Mouse (Mus musculus): Measurements from ENCODE around the gene Zfp287.
"Not testable (repeated sequence)": the region's sequence is repeated elsewhere in the genome, so short reads cannot be mapped to it uniquely, and the experiment has no call there.

Zfp287 gene

DNA sequence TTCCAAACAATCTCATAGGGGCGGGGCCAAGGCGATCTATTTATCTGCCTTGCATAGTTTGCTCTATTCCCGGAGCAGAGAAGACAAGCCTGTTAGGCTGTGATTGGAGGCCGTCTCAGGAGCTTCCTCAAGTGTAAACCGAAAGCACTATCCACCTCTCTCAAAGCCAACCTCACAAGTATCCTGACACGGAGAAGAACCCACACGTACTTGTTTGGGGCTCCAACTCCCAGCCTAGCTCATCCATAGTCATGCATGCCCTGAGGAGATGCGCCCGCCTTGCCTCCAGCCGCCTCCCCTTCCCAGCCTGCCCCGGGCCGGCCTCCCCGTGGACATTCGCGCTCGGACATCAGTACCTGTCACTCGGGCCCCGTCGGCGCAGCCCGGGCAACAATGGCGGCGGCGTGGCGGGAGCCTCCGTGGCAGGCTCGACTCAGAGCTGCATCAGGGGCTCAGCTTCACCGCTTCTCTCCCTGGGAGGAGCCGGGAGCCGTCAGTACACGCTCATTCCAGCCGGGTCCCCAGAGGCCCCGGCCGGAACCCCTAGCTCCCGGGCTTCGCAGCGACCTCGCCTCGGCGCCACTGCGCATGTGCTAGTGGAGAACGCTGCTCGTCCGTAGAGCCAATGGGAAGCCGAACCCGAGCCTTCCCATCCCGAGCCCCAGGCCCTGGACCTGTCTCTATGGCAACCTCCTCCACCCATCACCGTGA, at the start of gene Zfp287:
Gene Zfp287, minus strand, starts transcription at position 595 of the 711 bp plus-strand sequence.
- peak; percentile 85 for DNase-seq

- no peak for DNase-seq
Observed at GRCm38 (mm10) chr11:62776510-62776909, 44.8 kb upstream of the Zfp287 start.

DNA sequence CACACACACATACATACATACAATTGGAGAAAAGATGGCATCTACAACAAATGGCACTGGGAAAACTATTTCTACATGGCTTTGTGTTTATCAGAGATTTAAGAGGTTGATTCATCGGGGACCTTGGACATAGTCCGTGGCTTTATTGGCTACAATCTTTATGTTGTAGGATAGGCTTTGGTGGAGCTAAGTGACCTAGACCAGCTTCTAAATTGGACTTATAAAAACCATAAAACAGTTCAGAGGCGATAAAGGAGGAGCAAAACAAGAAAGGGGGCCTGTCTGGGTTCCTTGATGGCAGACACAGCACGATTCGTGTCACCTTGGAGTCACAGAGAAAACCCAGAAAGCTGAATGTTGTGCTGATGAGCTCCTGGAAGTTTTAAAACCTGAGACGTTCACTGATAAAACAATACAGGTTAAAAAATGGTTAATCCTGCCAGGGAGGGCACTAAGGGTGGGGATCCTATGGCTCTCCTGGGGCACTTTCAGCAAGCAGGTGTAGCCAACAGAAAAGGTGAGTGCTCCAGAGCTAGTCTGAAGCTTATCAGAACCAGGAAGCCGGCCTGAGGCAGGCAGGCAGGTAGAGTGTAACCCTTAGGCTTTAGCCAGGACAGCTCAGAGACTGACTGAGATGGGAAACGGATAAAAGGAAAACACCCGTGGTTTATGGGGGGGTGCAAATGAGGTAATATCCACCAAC, 29.2 kb upstream of the Zfp287 start:
- no peak for DNase-seq

DNA sequence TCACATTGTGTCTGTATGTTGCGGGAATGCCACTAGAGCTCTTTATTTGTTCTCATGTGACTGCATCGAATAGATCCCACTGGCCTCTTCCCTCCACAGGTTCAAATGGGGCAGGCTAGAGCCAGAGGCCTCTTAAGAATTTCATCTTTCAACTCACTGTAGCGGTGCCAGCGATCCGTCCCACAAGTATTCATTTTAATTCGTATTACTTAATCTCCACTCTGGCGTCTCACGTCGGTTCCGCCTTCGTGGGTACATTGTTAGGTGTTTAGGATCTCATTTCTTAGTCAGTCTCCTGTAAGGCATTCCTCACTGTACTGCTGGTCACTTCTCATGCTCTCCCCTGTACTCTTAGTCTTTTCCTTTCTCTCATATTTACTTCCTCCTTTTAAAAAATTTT, 26.8 kb upstream of the Zfp287 start:
- no peak for DNase-seq

DNA sequence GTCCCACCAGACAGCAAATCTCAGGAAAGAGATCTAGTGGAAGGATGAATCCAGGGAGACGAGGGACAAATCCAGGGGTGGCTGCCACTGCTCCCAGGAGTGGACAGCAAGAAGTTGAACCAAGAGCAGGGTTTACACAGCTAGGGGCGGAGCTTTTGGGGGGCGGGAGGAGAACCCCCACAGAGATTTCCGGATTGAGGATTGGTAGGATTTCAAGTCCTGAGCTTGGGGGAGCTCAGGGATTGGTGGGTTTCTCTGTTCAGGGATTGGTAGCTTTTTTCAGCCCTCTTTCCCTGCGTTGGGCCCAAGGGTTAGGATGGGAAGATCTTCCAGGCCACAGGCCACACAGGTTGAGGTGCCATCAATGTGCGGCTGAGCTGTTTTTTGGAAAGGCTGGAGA, 26.2 kb upstream of the Zfp287 start:
- no peak for DNase-seq

DNA sequence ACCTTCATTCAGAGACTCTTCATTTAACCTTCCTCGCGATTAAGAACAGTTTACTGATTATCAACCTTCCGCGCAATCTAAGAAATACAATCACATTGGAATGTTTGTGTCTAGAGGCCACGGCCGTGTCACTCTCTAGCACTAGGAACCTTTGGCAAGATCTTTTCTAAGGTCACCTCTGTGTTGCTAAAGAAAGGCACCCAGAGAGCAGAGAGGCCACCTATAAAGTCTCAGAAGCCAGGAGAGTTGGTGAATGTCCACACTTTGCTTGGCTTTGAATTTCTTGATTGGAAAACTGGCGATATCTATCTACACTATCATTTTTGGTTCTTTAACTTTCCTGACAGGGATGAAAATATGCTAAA, 25.4 kb upstream of the Zfp287 start:
- DNase-seq, result no peak

DNA sequence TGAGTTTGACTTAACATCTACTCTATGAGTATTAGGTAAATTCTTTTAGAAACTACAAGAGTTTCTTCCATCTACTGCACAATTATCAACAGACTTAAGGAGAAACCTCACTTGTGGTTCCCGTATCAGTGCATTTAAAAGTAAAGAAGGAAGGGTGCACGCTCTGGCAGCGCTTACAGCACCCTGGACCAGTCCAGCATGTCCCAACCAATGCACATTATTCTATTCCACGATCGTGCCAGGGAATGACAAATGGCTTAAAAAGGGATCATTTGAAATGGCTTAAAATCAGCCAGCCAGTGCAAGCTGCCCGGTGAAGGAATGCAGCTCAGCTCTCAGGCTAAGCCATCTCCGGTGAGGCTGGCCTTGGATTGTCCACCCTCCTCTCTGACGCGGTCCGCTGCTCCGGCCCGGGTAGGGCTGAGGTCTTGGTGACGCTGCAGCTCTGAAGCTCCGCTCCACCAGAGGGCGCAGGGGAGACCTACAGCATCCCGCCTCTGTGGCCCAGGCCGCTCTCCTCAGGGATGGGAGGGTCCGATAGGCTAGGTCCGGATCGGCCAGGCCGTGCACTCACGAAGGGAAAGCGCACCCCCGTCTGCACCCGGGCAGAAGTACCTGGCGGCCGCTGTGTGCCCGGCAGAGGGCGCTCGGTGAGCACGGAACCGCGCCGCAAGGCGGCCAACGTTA, 24.9 kb upstream of the Zfp287 start:
- peak; percentile 95 for DNase-seq

GRCm38 (mm10) chr11:62752780-62753179, 21.1 kb upstream of the Zfp287 start, which contains the start of gene Gm10428:
Gene Gm10428 (plus strand): TSS chr11:62753100.
- no peak for DNase-seq

GRCm38 (mm10) chr11:62752191-62752590, 20.5 kb upstream of the Zfp287 start:
- DNase-seq, result no peak

DNA sequence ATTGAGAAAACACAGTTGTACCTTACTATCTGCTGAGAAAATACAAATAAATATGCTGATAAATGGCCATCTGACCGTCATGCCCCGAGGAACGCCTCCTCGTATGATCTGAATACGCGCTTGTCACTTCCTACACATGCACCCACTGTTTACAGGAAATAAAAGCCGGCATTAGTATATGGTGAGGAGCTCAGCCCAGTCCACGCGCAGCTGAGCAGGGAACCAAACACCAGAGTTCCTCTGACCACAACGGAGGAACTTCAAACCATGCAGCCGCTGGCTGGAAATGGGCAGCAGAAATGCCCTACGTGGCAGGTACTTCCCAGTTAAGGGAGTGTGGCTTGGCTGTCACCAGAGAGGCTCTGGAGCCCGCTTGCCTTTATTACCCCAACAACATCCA, 17.7 kb upstream of the Zfp287 start:
- not testable (repeated sequence) for DNase-seq

- DNase-seq, result no peak
Observed at GRCm38 (mm10) chr11:62748062-62748461, 16.4 kb upstream of the Zfp287 start.

GRCm38 (mm10) chr11:62747227-62747626, 15.5 kb upstream of the Zfp287 start:
- no peak for DNase-seq

DNA sequence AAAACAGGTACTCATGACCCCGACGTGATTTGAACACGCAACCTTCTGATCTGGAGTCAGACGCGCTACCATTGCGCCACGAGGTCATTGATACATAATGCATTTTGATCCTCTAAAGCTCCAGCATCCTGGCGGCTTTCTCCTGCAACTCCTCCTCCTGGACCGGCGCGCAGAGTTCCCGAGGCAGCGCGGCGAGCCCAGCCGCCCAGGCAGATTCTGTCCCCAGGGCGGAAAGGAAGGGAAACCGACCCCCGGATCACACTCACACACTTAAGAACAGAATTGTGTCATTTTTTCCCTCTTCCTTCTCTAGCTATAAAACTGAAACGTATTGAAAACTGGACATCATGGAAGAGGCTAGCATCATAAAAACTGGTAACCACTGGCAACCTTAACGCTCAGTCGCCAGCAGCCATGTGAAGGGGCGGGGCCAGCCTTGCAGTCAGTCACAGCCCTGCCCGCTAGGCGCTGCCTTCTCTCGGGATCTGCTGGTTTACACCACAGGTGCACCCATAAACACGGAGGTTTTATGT, 14.4 kb upstream of the Zfp287 start:
- DNase-seq, result peak; percentile 90

- peak; percentile 86 for DNase-seq
Observed at GRCm38 (mm10) chr11:62744103-62744502, 12.4 kb upstream of the Zfp287 start.

DNA sequence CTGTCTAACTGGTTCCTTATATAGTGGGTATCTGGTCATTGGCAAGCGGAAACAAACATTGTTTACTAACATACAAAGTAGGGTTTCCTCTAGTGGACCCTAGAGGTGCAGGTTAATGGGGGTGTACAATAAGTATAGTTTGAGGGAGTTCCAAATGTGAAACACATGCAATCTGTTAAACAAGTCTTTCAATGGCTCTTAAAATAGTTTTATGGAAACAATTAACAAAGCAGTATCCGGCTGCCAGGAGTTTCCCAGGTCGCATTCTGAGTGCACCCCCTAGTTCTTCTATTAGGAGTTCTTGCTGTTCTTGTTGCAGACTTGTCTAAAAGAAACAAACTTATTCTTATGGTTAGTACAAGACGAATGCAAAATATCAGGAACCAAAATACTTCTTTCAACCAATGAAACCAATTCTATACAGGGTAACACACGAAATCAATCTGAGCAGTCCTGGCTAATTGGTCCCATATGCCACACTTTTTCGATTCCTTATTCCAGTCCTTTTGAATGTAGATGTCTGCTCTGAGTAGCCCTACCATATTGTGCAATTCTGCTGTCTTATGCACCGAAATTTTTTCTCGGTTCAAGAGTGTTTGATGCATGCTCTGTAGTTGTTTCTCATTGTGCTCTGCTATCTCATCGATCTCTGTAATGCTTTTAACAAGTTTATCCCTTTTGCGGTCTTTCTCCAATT, 10.7 kb upstream of the Zfp287 start:
- DNase-seq, result no peak

GRCm38 (mm10) chr11:62741186-62741585, 9.5 kb upstream of the Zfp287 start:
- DNase-seq, result no peak

- no peak for DNase-seq
Observed at GRCm38 (mm10) chr11:62732665-62733064, 960 bp upstream of the Zfp287 start.

DNA sequence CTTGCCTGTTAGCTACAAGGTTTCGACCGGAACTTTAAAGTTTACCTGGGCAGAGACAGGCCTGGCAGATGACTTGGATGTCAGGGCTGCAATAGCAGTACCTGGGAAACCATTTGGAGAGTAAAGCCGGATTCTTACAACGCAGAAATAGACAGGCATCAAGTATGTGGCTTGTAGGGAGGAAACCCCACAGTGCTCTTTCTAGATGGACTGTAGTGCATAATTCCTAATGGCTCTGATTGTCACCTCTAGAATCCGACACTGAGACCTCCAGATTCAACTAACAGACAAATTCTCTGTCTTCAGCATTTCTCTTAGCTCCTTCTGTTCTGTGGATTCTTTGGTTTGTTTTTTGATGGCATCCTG, 300 bp upstream of the Zfp287 start:
- DNase-seq, result no peak

- no peak for DNase-seq
Observed at GRCm38 (mm10) chr11:62728276-62728675, 3.4 kb downstream of the Zfp287 start.

DNA sequence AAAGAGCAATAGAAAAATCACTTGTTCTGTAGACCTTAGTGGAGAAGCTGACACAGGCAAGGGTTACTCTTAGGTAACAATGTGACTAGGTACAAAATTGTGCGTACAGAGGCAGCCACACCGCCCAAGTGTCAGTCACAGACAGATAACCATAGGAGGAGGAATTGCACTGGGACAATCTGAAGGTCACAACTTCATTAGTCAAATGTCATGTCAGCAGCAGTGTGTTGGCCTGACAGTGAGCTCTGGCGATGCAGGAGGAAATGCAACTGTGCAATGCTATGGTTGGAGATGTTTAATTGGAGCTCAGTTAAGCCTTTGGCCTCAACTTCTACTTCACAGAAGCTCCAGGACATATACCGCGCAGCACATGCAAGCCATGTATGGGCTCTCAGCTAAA, 21.0 kb downstream of the Zfp287 start:
- no peak for DNase-seq

GRCm38 (mm10) chr11:62708252-62708651, 23.5 kb downstream of the Zfp287 start:
- no peak for DNase-seq

GRCm38 (mm10) chr11:62706141-62706540, 25.6 kb downstream of the Zfp287 start:
- no peak for DNase-seq

DNA sequence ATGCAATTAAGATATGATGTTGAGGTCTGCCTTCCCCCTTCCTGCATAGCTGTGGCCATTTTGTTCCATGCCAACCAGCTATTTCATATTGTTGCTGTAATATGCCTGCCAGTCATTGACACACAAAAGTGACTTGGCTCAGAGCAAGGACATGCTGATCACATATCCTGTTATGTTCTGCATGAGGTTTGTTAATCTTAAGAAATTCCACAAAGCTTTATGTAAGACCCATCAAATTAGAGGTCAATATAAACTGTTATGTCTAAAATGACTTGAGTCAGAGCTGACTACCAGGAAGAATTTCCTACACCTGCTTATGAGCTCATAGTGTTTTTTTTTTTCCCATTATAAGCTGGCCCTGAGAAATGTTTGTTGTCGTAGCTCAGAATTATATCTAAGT, 30.5 kb downstream of the Zfp287 start:
- no peak for DNase-seq
